Mouse (Mus musculus) embryonic fibroblast, embryonic 13.5 days (primary cell): ENCODE measurements around the gene Fnbp1.

Experiments used
- CTCF ChIP-seq: IDR thresholded peaks from 2 replicates; pipeline ENCODE4 v1.5.1; 2011; ENCODE audit warnings: mild to moderate bottlenecking, control low read depth, low read length, moderate library complexity, borderline replicate concordance; ENCODE audit not compliant: insufficient read depth
- POLR2A ChIP-seq: IDR thresholded peaks from 2 replicates; pipeline ENCODE4 v1.6.1; 2011; ENCODE audit warnings: low read depth, mild to moderate bottlenecking, control low read depth, low read length, moderate library complexity

- TF ChIP-seq CTCF = no peak
- TF ChIP-seq POLR2A = no peak
Measured at GRCm38 (mm10) chr2:31066019-31066789, 75.6 kb downstream of the Fnbp1 start.
